Comparison of ENCODE assay signal across 21 mouse cellular contexts in genomic region chr2:60049889-60050288, GRCm38 (mm10).
"Had no signal": no experiment of that assay in that cellular context is flagged by ENCODE, and none has a peak within 500 bp of the region (broad histone marks: within the 10 kb centered on the region; RNA-seq: fewer than 3 reads in every experiment).

No protein-coding gene starts in this region.

- H3K4me3 ChIP-seq: limb, embryonic 13.5 days; liver, embryonic 12.5 days; liver, embryonic 15.5 days; lung, embryonic 15.5 days; midbrain, embryonic 12.5 days; midbrain, embryonic 15.5 days; neural tube, embryonic 12.5 days; neural tube, embryonic 15.5 days; stomach, embryonic 15.5 days had no signal

- H3K9me3 ChIP-seq: limb, embryonic 13.5 days; liver, embryonic 12.5 days; liver, embryonic 15.5 days; lung, embryonic 15.5 days; midbrain, embryonic 12.5 days; midbrain, embryonic 15.5 days; neural tube, embryonic 12.5 days; neural tube, embryonic 15.5 days; stomach, embryonic 15.5 days had no signal

- H3K27me3 ChIP-seq: limb, embryonic 13.5 days; liver, embryonic 12.5 days; liver, embryonic 15.5 days; lung, embryonic 15.5 days; midbrain, embryonic 12.5 days; midbrain, embryonic 15.5 days; neural tube, embryonic 12.5 days; neural tube, embryonic 15.5 days; stomach, embryonic 15.5 days had no signal

- H3K27ac ChIP-seq: limb, embryonic 13.5 days; liver, embryonic 12.5 days; liver, embryonic 15.5 days; lung, embryonic 15.5 days; midbrain, embryonic 12.5 days; midbrain, embryonic 15.5 days; neural tube, embryonic 12.5 days; neural tube, embryonic 15.5 days; stomach, embryonic 15.5 days had no signal

- H3K9ac ChIP-seq: limb, embryonic 13.5 days; liver, embryonic 12.5 days; liver, embryonic 15.5 days; lung, embryonic 15.5 days; midbrain, embryonic 12.5 days; midbrain, embryonic 15.5 days; neural tube, embryonic 12.5 days; neural tube, embryonic 15.5 days; stomach, embryonic 15.5 days had no signal

- ATAC-seq: liver, embryonic 12.5 days; midbrain, embryonic 15.5 days had no signal

- H3K4me2 ChIP-seq: limb, embryonic 13.5 days; liver, embryonic 12.5 days; liver, embryonic 15.5 days; lung, embryonic 15.5 days; midbrain, embryonic 12.5 days; midbrain, embryonic 15.5 days; neural tube, embryonic 12.5 days; neural tube, embryonic 15.5 days; stomach, embryonic 15.5 days had no signal

- H3K36me3 ChIP-seq: limb, embryonic 13.5 days; liver, embryonic 12.5 days; lung, embryonic 15.5 days; midbrain, embryonic 12.5 days; midbrain, embryonic 15.5 days; neural tube, embryonic 12.5 days; neural tube, embryonic 15.5 days; stomach, embryonic 15.5 days had no signal

- DNase-seq: kidney, adult 18-20 months; kidney, adult 9 months; kidney, postnatal 14 days; kidney, postnatal 4 days; liver; lung, adult 18-20 months; lung, postnatal 10 days; lung, postnatal 4 days; right cerebral cortex, adult 18-20 months; right cerebral cortex, postnatal 25 days; spleen, adult 18-20 months; thymus, postnatal 25 days had no signal

- H3K4me1 ChIP-seq: stomach, embryonic 15.5 days had no signal
